Mouse (Mus musculus) erythroblast, embryonic 14.5 days (primary cell): ENCODE data around the gene Ubl4b.

Experiments
- GATA1 ChIP-seq: IDR thresholded peaks from 2 replicates; pipeline ENCODE4 v1.6.1; 2012; ENCODE audit warnings: low read length, inconsistent platforms, mixed read lengths
- TAL1 ChIP-seq: IDR thresholded peaks from 3 replicates; pipeline ENCODE4 v1.6.1; 2012; ENCODE audit warnings: low read length, inconsistent platforms, mixed read lengths

DNA sequence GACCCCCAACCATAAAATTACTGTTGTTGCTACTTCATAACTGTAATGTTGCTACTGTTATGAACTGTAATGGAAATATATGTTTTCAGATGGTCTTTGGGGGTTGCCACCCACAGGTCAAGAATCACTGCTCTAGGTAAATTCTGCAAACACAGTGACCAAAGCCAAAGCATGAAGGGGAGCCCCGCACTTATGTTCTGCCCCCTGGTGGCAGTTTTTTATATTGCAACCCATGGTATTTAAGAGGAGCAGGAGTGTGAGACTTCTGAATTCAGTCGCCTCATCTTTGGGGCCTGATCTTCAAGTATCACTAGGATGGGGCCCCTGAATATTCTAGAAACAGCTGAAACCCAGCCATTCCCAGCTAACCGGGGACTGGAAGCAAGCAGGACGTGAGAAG, 24.6 kb upstream of the Ubl4b start:
- no peak for TF ChIP-seq TAL1
- no peak for TF ChIP-seq GATA1
